Mouse (Mus musculus) ES-Bruce4 (cell line): Measurements from ENCODE around the gene Tmem140.

Experiments used
- CTCF ChIP-seq: IDR thresholded peaks from one replicate; pipeline ENCODE4 v1.8.1; 2011; ENCODE audit warnings: low read depth, low read length
- EP300 ChIP-seq: IDR thresholded peaks from 2 replicates; pipeline ENCODE4 v1.6.1; 2011; ENCODE audit warnings: low read depth, low read length; ENCODE audit not compliant: insufficient read depth
- POLR2A ChIP-seq: IDR thresholded peaks from one replicate; pipeline ENCODE4 v1.8.1; 2011; ENCODE audit warnings: low read length; ENCODE audit not compliant: insufficient read depth

DNA sequence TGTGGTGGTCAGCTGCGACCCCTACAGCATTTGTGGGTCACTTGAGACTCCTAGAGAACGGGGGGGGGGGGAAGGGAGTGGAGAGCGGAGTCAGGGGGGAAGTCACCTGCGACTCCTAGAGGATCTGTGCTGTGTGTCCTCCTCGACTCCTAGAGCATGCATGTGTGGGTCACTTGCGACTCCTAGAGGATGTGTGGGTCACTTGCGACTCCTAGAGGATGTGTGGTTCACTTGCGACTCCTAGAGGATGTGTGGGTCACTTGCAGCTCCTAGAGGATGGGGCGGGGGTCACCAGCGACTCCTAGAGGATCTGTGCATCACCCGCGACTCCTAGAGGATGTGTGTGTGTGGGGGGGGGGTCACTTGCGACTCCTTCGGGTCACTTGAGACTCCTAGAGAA, 59.0 kb downstream of the Tmem140 start:
- TF ChIP-seq POLR2A: no peak
- TF ChIP-seq EP300: peak; percentile 57; the same call in 1 of the 2 replicates
- TF ChIP-seq CTCF: peak; percentile 98
